Mouse (Mus musculus): ENCODE results near the gene Gucy1a1.

- TF ChIP-seq POLR2A (IDR thresholded peaks at IDR 0.05; ENCODE audit: insufficient read depth, low read length) = no peak
- TF ChIP-seq EP300 (IDR thresholded peaks at IDR 0.05; ENCODE audit: insufficient read depth, low read depth, low read length) = no peak
Observed at GRCm38 (mm10) chr3:82074201-82074851, 71.3 kb downstream of the Gucy1a1 start, which contains the start of gene Gucy1b1.
